Mouse (Mus musculus): ENCODE results near the gene Pus7l.
"Not testable (repeated sequence)": the region's sequence is repeated elsewhere in the genome, so short reads cannot be mapped to it uniquely, and the experiment has no call there.

Gene Pus7l

DNA sequence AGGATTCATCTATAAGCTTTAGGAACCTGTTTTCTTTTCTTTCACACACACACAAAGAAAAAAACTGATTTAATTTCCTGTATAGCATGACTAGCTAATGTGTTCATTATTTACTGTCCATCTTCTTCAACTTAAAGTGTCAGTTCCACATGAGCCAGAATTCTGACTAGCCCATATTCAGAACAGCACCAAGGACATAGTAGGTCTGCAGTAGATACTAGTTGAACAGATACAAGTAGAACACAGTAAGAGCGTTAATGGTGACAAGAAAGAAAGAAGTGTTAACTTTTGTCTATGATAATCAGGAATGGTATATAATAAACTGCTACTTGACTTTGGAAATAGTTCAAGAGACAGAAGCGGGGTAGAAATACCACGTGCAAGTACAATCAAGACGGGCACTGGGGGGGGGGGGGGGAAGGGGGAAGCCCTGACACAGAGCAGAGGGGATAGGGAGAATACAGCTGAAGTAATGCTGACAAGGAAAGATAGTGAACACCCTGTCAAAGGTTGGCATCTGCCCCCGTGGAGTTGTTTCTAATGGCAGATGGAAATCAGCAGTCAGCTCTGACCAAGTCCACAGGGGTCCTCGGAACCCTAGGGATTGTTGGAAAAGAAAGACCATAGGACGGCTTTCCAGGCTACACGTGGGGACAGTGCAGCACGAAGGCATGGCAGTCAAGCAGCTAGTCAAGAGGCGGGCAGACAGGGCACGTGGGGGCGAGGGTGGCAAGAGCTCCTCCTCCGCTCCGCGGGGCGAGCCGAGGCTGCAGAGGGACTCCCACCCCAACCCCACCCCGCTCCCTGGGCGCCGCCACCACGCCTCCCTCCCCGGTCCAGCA is 559 bp downstream of the Pus7l start:
- no peak for DNase-seq (ENCODE audit: low spot score in 2 of 2)

DNA sequence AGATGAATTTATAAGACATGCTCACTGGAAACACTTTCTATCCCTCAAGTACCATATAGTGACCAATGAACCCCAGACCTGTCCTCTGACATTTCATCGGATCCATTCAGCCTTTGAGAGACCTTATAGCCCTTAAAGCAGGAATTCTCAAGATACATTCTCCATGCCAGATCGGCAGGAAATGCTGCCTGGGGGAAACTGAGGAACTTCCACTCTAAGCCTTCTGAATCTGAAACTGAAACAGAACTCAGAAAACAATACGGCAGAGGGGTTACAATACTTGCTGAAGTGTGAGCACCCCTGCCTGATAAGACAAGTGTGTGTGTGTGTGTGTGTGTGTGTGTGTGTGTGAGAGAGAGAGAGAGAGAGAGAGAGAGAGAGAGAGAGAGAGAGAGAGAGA is 4.1 kb downstream of the Pus7l start:
- no peak for DNase-seq (ENCODE audit: low spot score in 2 of 2)

DNA sequence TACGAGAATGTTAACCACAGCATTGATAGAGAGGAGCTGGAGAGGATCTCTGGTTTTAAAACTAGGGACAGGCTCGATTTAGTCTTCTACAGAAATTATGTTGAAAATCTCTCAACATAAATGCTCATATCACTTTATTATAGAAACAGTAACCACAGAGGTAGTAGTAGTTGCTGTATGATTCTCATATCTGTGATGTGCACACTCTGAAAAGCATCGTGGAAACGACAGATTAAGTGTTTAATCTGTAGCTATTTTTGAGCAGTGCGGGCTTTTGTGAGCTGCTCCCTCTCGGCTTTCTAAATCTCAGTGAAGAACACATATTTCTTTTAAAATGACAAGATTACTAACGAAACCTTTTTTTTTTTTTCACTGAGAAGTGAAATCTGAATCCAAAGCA is 7.8 kb downstream of the Pus7l start:
- no peak for DNase-seq (ENCODE audit: low spot score in 2 of 2)

DNA sequence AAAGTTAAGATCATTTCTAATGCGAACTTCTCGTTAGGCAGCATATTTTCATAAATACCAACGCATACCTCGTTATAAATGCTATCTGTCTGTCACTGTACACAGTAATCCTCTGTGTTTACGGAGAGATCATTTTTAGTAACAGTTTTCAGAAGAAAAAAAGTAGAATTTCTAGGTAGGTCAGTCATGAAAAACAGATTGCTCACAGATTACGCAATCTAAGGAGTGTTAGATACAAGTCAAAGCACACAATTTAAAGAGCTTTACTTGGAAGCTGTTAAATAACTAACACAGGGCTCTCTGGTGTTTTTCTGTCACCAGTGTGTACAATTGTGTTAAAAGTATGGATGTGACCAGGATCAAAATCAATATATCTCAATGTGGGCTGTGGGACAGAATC is 10.4 kb downstream of the Pus7l start:
- no peak for DNase-seq (ENCODE audit: low spot score in 2 of 2)

DNA sequence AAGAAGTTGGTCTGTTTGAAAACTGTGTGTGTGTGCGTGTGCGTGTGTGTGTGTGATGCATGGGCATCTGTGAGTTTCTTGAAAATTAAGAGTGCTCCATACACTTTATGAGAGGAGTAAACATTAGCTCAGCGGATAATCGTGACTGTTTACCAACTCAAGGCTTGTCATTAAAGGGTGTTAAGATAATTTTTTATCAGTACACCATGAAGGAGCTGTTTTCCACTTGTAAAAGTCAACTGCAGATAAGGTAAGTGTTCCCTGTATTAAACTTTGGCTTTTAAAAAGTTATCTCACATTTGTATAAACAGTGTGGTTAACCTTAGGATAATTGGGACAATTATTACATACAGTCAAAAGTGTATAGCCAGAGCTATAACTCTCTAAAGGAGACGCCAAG is 11.0 kb downstream of the Pus7l start:
- no peak for DNase-seq (ENCODE audit: low spot score in 2 of 2)

DNA sequence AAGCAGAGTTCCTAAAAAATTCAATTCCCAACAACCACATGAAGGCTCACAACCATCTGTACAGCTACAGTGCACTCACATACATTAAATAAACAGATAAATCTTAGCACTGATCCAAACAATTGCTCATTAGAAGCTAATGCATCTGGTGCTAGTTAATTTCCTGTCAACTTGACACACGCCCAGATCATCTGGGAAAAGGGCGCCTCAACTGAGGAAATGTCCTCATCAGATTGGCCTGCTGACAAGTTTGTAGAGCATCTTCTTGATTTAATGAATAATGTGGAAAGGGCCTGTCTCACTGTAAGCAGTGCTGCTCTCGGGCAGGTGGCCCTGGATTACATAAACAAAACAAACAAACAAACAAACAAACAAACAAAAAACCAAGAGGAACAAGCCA is 12.8 kb downstream of the Pus7l start:
- DNase-seq (ENCODE audit: low spot score in 2 of 2) = no peak

DNA sequence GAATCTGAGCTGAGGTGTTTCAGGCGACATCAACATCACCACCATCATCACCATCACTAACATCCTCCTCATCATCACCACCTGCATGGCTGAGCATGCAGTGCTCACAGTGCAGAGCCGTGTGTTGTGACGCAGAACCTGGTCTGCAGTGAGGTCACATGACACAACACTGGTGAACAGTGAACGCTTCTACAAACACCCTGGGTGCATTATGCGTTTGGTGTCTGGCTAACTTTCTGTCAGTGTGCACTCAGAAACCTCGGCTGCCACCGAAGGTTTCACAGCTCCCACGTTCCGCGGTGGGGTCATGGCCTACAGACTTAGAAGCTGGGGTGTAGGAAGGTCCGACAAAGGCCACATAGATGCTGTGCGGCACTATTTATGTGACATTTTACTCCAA is 18.4 kb downstream of the Pus7l start:
- DNase-seq (ENCODE audit: low spot score in 2 of 2) = no peak

DNA sequence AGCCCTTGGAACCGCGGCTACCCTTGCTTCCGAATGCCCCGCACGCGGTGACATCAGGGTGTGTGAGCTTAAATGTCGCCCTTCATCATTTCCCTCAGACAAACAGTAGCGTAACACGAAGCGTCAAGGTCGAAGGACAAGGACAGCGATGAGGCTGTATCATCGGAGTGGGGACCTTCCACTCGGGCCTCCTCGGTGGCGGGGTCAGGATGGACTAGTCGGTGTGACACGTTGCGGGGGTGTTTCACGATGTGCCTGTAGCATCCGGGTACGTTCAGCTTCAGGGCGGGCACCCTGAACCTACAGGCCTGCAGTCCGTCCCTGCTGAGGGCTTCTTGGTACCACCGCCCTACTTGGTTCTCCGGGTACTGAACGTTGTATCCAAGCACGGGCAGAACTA is 20.1 kb downstream of the Pus7l start:
- DNase-seq (ENCODE audit: low spot score in 2 of 2) = no peak

DNA sequence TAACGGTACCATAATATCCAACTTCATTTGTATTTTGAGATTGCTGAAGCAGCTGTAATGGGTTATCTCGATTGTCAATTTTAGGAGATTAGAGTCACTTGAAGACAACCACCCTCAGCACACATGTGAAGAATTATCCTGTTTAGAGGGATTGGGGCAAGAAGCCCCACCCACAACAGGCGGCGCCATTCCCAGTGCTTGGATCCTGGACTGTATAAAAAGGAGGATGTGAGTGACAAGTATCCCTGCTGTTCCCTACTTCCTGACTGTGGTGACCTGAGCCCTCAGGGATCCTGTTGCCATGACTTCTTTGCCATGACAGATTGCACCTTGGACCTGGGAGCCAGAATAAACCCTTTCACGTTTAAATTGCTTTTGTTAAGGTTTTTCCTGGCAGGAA is 22.4 kb downstream of the Pus7l start:
- no peak for DNase-seq (ENCODE audit: low spot score in 2 of 2)

DNA sequence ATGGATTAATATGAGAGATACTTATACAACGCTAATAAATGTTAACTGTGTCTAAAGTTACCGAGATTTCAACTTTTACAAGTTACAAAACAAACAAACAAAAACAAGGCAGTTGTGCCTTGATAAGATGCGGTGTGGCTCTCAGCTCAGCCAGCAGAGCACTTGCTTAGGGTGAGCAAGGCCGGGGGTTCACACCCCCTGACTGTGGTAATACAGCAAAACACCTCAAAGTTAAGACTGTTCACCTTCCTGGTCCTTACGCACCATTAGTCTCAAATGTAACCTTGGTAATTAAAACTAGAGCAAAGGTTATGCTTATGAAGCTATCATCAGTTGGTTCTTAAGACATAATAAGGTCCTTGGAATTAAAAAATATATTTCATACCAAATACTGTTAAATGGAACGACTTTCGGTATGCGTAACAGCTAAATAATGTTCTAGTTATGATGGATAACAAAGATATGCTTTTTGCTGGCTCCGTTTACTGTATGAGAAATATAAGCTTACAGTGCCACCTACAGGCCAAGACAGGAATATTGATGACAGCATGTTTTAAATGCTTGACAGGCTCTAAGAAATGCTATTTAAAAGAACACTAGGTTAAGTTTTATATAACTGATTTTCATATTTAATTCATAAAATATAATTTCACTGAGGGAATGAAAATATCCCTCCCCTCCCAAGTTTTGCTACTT is 23.0 kb downstream of the Pus7l start:
- no peak for DNase-seq (ENCODE audit: low spot score in 2 of 2)

DNA sequence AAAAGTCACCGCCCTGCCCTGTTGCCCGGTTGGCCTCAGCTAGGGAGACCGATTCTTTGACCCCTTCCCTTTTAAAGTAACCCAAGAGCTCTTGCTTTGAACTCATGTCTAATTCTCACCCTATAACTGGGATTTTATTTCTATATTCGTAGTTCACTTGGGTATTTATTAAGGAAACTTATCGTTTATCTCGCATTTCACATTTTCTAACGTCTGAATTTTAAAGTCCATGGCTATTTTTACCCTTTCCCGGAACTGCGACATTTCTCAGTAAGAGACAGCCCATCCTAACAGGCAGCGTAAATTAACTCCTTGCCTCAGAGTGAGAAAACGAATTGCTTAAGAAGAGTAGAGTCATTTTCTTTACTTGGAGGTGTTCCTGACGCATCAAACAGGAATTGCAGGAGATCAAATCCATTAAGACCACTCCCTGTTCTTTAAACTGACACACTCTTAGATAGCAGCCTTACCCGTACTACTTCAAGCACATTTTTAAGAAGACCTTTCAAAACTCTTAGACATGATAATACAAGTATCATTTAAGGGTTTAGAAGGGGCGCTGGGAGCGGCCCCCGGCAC is 25.3 kb downstream of the Pus7l start:
- no peak for DNase-seq (ENCODE audit: low spot score in 2 of 2)

DNA sequence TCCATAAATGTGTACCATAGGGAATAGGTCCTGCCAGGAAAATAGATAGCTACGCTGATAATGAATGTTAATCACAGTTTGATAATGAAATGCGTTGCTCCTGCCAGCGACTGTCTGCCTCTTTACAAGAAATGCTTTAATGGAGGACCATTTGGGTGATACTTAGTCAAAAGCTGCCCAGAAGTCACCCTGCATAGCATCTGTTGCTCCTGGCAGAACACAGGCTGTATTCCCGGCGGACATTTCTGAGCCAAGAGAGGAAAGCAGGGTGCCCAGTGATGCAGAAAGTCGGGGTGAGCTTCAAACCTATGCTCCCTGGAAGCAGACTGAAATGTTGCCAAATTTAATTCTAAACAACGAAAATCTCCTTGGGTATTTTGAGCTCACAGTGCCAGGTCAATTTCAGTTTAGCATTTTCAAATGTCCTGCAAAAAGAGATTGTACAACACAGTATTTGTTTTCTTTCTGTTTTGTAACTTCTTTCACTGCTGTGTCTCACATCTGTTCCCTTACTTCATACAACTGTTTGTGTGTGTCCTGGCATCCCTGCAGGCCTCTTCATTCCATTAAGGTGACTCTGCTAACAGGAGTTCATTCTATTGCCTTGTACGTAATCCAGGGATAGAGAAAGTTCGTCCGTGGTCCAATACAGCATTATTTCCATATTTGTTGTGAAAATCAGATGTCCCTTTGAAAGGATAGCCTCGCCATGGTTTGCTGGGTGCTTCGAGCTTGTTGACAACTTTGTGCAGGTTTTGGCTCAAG is 39.7 kb downstream of the Pus7l start:
- DNase-seq (ENCODE audit: low spot score in 2 of 2) = no peak

DNA sequence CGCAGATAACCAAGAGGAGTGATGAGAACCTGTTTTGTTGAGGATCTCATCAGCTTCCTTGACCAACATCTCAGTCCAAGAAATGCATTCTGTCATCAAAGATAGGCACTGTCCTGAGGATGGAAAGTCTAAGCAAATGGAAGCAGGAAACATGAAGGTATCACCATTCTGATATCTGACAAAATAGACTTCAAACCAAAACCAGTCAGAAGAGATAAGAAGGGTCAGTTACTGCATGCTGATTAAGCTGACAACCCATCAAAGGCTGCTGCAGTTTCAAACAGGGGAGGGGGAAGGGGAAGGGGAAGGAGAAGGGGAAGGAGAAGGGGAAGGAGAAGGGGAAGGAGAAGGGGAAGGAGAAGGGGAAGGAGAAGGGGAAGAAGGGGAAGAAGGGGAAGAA is 44.1 kb downstream of the Pus7l start:
- no peak for DNase-seq (ENCODE audit: low spot score in 2 of 2)

DNA sequence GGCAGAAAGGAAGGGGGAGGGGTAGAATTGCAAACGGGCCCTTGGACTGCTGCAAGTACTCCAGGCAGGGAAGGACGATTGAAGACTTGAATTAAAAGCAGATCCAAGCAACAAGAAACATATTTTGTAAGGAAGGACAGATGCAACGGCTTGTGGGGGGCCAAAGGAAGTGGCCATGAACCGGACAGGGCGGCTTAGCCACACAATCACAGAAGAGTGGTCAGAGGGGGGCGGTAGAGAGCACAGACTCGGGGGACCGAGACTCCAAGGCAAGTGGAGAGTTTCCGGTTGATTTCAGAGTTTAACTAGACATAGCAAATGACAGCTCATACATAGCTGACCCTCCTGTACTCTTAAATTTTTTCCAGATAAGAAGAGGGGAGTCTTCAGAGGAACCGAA is 47.4 kb downstream of the Pus7l start:
- DNase-seq (ENCODE audit: low spot score in 2 of 2) = no peak

DNA sequence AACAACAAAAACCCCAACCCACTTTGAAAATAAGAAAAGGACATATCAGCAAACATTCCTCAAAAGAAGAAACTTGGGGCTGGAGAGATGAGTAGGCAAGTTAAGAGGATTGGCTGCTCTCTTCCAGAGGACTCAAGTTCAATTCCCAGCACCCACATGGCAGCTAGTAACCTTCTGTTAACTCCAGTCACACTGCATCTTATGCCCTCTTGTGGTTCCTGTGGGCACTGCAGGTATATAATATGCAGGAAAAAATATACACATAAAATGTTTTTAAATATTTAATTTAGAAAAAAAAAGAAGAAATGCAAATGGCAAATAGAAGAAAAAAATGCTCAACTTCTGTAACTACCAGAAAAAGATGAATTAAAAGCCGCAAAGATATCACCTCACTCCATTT is 48.9 kb downstream of the Pus7l start:
- DNase-seq (ENCODE audit: low spot score in 2 of 2) = no peak

DNA sequence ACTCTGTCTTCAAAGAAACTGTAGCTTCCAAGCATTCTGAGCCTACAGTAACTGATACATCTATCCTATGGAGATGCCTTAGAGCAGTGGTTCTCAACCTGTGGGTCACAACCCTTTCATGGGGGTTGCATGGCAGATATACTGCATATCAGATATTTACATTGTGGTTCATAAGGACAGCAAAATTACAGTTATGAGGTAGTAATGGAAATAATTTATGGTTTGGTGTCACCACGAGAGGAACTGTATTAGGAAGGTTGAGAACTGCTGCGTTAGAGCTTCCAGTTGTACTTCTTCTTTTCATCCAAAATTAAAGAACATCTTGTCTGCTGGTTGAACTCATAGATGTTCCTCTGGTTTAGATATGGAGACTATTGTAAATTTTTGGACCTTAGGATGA is 53.9 kb downstream of the Pus7l start:
- DNase-seq (ENCODE audit: low spot score in 2 of 2) = no peak

DNA sequence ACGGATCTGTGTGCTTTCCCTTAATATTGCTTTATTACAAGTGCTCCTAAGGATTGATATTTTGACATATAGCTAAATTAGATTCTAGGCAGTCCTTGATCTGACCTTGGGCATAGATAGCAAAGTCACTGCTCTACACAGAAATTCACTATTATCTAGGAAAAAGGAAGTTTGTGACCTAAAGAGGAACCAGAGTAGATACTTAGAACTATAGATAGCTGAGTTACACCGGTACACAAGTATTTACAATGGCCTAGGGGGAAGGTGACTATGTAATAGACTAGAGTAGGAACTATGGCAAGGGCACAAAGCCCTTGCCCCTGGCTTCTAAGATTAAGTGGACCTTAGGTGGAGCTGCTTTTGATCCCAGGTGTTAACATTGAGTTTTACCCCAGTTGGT is 55.3 kb downstream of the Pus7l start:
- DNase-seq (ENCODE audit: low spot score in 2 of 2) = not testable (repeated sequence)

DNA sequence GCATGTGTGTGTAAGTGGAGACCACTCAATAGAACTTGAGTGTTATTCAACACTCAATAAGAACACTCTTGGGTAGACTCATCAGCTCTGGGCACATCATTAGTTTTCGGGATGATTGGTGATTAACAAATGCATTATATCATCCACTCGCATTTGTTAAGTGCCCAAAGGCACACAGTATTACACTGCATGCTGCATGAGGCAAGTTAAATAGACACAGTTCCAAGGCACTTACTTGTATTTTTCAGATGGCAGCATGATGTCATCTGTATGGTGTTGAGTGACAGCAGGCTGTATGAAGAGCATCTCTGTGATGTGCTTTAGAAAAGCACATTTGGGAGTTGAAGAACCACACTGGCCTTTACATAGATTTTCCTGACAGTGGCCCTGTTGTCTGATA is 60.8 kb downstream of the Pus7l start:
- no peak for DNase-seq (ENCODE audit: low spot score in 2 of 2)

DNA sequence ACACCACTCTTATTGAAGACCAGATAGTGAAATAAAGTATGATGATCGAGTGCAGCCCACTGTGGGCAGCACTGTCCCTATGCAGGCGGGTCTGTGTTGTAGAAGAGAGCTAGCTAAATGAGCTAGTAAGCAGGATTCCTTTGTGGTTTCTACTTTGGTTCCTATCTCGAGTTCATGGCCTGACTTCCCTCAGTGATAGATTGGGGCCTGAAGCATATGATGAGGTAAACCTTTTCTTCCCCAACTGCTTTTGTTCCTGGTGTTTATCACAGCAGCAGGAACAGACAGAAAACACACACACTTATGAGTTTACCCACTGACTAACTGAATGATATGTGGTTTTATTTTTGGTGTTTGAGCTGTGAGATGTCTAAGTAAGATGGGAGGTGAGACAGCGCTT is 62.6 kb downstream of the Pus7l start:
- no peak for DNase-seq (ENCODE audit: low spot score in 2 of 2)

DNA sequence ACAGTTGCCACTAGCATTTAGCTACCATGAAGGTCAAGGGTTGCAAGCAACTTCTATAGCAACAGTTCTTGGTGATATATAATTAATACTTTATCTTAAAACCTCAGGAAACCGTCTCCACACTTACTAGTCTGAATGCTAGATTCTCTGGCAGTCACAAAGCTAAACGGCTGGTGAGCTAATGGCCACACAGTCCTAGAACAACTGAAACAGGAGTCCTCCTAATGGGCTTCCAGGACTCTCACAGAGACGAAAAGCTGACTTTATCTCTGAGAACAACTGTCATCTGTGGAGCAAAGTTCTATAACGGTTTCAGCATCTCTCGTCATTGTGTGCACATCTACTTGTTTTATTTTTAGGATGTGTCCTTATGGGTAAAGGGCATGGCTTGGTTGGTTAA is 63.1 kb downstream of the Pus7l start:
- no peak for DNase-seq (ENCODE audit: low spot score in 2 of 2)

DNA sequence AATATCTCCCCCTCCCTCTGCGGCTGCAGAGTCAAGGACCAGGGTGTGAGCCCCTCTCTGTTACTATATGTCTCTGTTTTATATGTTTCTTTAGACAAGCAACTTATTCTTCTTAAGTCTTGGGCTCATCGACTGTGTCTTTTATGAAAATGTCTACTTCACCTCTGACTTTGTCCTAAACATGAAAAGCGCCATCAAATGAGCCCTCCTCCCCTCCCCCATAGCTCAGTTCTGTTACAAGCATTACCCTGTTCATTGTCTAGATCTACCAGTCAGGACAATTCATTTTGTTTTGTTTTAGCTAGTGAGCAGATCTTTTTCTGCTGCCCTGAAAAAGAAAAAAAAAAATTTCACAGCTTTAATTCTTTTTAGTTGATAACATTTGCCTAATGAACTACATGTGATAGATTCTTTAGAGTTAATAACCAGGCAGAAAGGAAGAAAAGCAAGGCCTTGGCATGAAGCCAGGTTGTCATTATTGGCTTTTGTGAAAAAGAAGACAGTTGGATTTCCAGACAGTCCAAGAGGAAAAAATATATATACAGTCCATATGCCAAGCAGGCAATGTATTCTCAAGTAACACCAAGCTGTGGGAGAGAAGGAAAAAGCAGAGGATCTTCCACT is 63.7 kb downstream of the Pus7l start:
- no peak for DNase-seq (ENCODE audit: low spot score in 2 of 2)

DNA sequence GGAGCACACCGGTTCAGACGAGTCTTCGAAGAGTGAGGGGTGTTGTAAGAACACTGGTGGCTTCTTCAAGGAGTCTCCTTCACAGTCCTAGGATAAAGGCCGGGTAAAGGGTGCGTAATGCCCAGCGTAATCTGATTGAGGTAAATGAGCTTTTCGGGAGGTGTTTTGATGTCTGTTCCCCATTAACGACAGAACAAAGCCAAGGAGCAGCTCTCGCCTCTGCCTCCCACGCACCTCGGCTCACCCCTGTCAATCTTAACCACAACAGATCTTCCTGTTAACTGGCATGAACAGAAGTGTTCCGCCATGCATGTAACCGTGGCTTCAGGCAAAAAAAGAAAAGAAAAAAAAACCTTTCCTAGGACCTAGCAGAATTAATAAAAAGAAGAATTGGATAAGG is 64.6 kb downstream of the Pus7l start:
- DNase-seq (ENCODE audit: low spot score in 2 of 2) = no peak
